Mouse (Mus musculus) MEL (cell line): ENCODE data around the gene Sass6. TPM values are rescaled to one million over a fixed set of nuclear protein-coding genes. Genes with fewer than 3 reads are reported as not detected.

Experiments
- DNase-seq: peaks from one replicate; pipeline ENCODE4 v3.0.0; 2011; ENCODE audit warnings: low read depth, low spot score
- H3K27ac ChIP-seq: 2 replicates; pipeline ENCODE4 v1.5.1; 2012; ENCODE audit warnings: low read depth, mild to moderate bottlenecking, control low read depth, low read length, moderate library complexity; ENCODE audit not compliant: control insufficient read depth
- H3K27me3 ChIP-seq, 2 experiments: fragments of 150-350 bp in 1 of 2; sonication (generic) in 1 of 2; 2 replicates each; pipeline ENCODE4 v1.6.1; 2012; ENCODE audit warnings: low read length in 2 of 2, mild to moderate bottlenecking in 2 of 2, improper control_type of control experiment in 1 of 2, moderate library complexity in 1 of 2; ENCODE audit not compliant: insufficient read depth in 2 of 2, control insufficient read depth in 1 of 2
- H3K36me3 ChIP-seq, 2 experiments: 2 replicates each; pipeline ENCODE4 v1.6.1; 2012 to 2014; ENCODE audit warnings: low read length in 2 of 2, improper control_type of control experiment in 1 of 2, inconsistent platforms in 1 of 2, mild to moderate bottlenecking in 1 of 2; ENCODE audit not compliant: insufficient read depth in 2 of 2, control insufficient read depth in 1 of 2
- H3K4me1 ChIP-seq, 2 experiments: fragments of 150-350 bp in 1 of 2; sonication (generic) in 1 of 2; 2 replicates each; pipeline ENCODE4 v1.6.1; 2012; ENCODE audit warnings: low read length in 2 of 2, improper control_type of control experiment in 1 of 2, mild to moderate bottlenecking in 1 of 2; ENCODE audit not compliant: insufficient read depth in 2 of 2, control insufficient read depth in 1 of 2
- H3K4me3 ChIP-seq, 2 experiments: fragments of 150-350 bp in 1 of 2; sonication (generic) in 1 of 2; 2 replicates each; pipeline ENCODE4 v1.5.1; 2012; ENCODE audit warnings: low read depth in 2 of 2, low read length in 2 of 2, mild to moderate bottlenecking in 2 of 2, moderate library complexity in 2 of 2, control low read depth in 1 of 2, improper control_type of control experiment in 1 of 2; ENCODE audit not compliant: control insufficient read depth in 1 of 2, insufficient read depth in 1 of 2
- H3K79me2 ChIP-seq: 2 replicates; pipeline ENCODE4 v1.6.1; 2012; ENCODE audit warnings: mild to moderate bottlenecking, low read length, moderate library complexity; ENCODE audit not compliant: control insufficient read depth, poor library complexity, insufficient read depth
- H3K9ac ChIP-seq: 2 replicates; pipeline ENCODE4 v1.6.1; 2012; ENCODE audit warnings: low read depth, mild to moderate bottlenecking, control low read depth, low read length, moderate library complexity; ENCODE audit not compliant: control insufficient read depth, poor library complexity, severe bottlenecking
- H3K9me3 ChIP-seq: fragments of 150-350 bp; sonication (generic); replicated peaks from 2 replicates; pipeline ENCODE4 v1.6.1; 2012; ENCODE audit warnings: mild to moderate bottlenecking, low read length, improper control_type of control experiment, moderate library complexity; ENCODE audit not compliant: insufficient read depth
- BHLHE40 ChIP-seq: IDR thresholded peaks from 2 replicates; pipeline ENCODE4 v1.6.1; 2012; ENCODE audit warnings: low read depth, mild to moderate bottlenecking, inconsistent platforms, low read length, improper control_type of control experiment, borderline replicate concordance
- CHD2 ChIP-seq: IDR thresholded peaks from 2 replicates; pipeline ENCODE4 v1.6.1; 2011; ENCODE audit warnings: low read length, improper control_type of control experiment
- CTCF ChIP-seq, 3 experiments: IDR thresholded peaks in 2 of 3; conservative IDR thresholded peaks in 1 of 3; 2 replicates each; pipeline ENCODE4 v1.5.1; 2011 to 2012; ENCODE audit warnings: low read length in 3 of 3, low read depth in 2 of 3, mild to moderate bottlenecking in 2 of 3, improper control_type of control experiment in 1 of 3, inconsistent platforms in 1 of 3, mixed read lengths in 1 of 3, moderate library complexity in 1 of 3; ENCODE audit not compliant: control insufficient read depth in 1 of 3, insufficient read depth in 1 of 3, poor library complexity in 1 of 3, severe bottlenecking in 1 of 3
- EP300 ChIP-seq, 2 experiments: IDR thresholded peaks; 2 replicates each; pipeline ENCODE4 v1.6.1; 2011; ENCODE audit warnings: improper control_type of control experiment in 2 of 2, low read length in 2 of 2, low read depth in 1 of 2, mild to moderate bottlenecking in 1 of 2
- GABPA ChIP-seq: IDR thresholded peaks from 2 replicates; pipeline ENCODE4 v1.6.1; 2012; ENCODE audit warnings: low read depth, mild to moderate bottlenecking, inconsistent platforms, low read length, improper control_type of control experiment, moderate library complexity
- GATA1 ChIP-seq: IDR thresholded peaks from 2 replicates; pipeline ENCODE4 v1.6.1; 2011; ENCODE audit warnings: low read depth, low read length, improper control_type of control experiment
- HCFC1 ChIP-seq: IDR thresholded peaks from 2 replicates; pipeline ENCODE4 v1.6.1; 2012; ENCODE audit warnings: low read depth, mild to moderate bottlenecking, inconsistent platforms, low read length, improper control_type of control experiment, moderate library complexity
- JUND ChIP-seq: IDR thresholded peaks from 2 replicates; pipeline ENCODE4 v1.6.1; 2011; ENCODE audit warnings: low read depth, mild to moderate bottlenecking, improper control_type of control experiment, low read length
- MAFK ChIP-seq: IDR thresholded peaks from 2 replicates; pipeline ENCODE4 v1.6.1; 2011; ENCODE audit warnings: low read depth, mild to moderate bottlenecking, low read length, improper control_type of control experiment, borderline replicate concordance
- MAZ ChIP-seq: IDR thresholded peaks from 2 replicates; pipeline ENCODE4 v1.6.1; 2012; ENCODE audit warnings: low read depth, mild to moderate bottlenecking, inconsistent platforms, low read length, improper control_type of control experiment
- MYC ChIP-seq: IDR thresholded peaks from 2 replicates; pipeline ENCODE4 v1.6.1; 2011; ENCODE audit warnings: low read depth, mild to moderate bottlenecking, low read length, improper control_type of control experiment, moderate library complexity
- NELFE ChIP-seq: IDR thresholded peaks from 2 replicates; pipeline ENCODE4 v1.6.1; 2011; ENCODE audit warnings: low read depth, low read length, improper control_type of control experiment
- NRF1 ChIP-seq: IDR thresholded peaks from 2 replicates; pipeline ENCODE4 v1.6.1; 2014; ENCODE audit warnings: low read depth, mild to moderate bottlenecking, inconsistent platforms, low read length, improper control_type of control experiment, moderate library complexity; ENCODE audit not compliant: poor library complexity, insufficient read depth, severe bottlenecking
- POLR2AphosphoS2 ChIP-seq: IDR thresholded peaks from 2 replicates; pipeline ENCODE4 v1.6.1; 2011; ENCODE audit warnings: low read length, improper control_type of control experiment
- POLR2AphosphoS5 ChIP-seq: IDR thresholded peaks from 2 replicates; pipeline ENCODE4 v1.6.1; 2012; ENCODE audit warnings: low read depth, borderline replicate concordance, mild to moderate bottlenecking, inconsistent platforms, low read length, moderate library complexity, mixed read lengths
- RAD21 ChIP-seq: IDR thresholded peaks from 2 replicates; pipeline ENCODE4 v1.6.1; 2011; ENCODE audit warnings: mild to moderate bottlenecking, low read depth, low read length, improper control_type of control experiment
- SMC3 ChIP-seq: IDR thresholded peaks from 2 replicates; pipeline ENCODE4 v1.6.1; 2011; ENCODE audit warnings: low read depth, low read length, improper control_type of control experiment
- TAL1 ChIP-seq: IDR thresholded peaks from 2 replicates; pipeline ENCODE4 v1.6.1; 2012; ENCODE audit warnings: mild to moderate bottlenecking, inconsistent platforms, low read length, moderate library complexity, mixed read lengths
- TBP ChIP-seq: IDR thresholded peaks from 2 replicates; pipeline ENCODE4 v1.8.0; 2011; ENCODE audit warnings: low read depth, low read length, improper control_type of control experiment
- TCF12 ChIP-seq: IDR thresholded peaks from 2 replicates; pipeline ENCODE4 v1.6.1; 2014; ENCODE audit warnings: low read depth, mild to moderate bottlenecking, inconsistent platforms, low read length, improper control_type of control experiment, moderate library complexity
- UBTF ChIP-seq: IDR thresholded peaks from 2 replicates; pipeline ENCODE4 v1.6.1; 2012; ENCODE audit warnings: low read depth, mild to moderate bottlenecking, inconsistent platforms, low read length, improper control_type of control experiment, moderate library complexity, borderline replicate concordance; ENCODE audit not compliant: insufficient read depth
- USF1 ChIP-seq: IDR thresholded peaks from 2 replicates; pipeline ENCODE4 v1.6.1; 2014; ENCODE audit warnings: low read depth, mild to moderate bottlenecking, inconsistent platforms, low read length, improper control_type of control experiment, moderate library complexity
- ZC3H11A ChIP-seq: IDR thresholded peaks from 2 replicates; pipeline ENCODE4 v1.6.1; 2012; ENCODE audit warnings: low read depth, mild to moderate bottlenecking, inconsistent platforms, low read length, improper control_type of control experiment
- ZKSCAN1 ChIP-seq: IDR thresholded peaks from 2 replicates; pipeline ENCODE4 v1.6.1; 2012; ENCODE audit warnings: low read depth, mild to moderate bottlenecking, inconsistent platforms, low read length, improper control_type of control experiment, moderate library complexity
- ZMIZ1 ChIP-seq: IDR thresholded peaks from 2 replicates; pipeline ENCODE4 v1.6.1; 2012; ENCODE audit warnings: low read depth, mild to moderate bottlenecking, inconsistent platforms, low read length, improper control_type of control experiment, moderate library complexity
- ZNF384 ChIP-seq: IDR thresholded peaks from 2 replicates; pipeline ENCODE4 v1.6.1; 2012; ENCODE audit warnings: low read depth, mild to moderate bottlenecking, inconsistent platforms, low read length, improper control_type of control experiment
- polyA plus RNA-seq, 2 experiments: library from polyadenylated mRNA; stranded (reverse) in 1 of 2; unstranded in 1 of 2; fragments of >175 nt in 1 of 2; fragments of >200 nt in 1 of 2; gene quantifications; 2 replicates each; pipeline versions ENCODE4 v1.2.1 to v1.2.4; 2012; ENCODE audit warnings: low replicate concordance in 2 of 2, low read depth in 1 of 2; ENCODE audit not compliant: insufficient read length in 2 of 2, insufficient read depth in 1 of 2, missing spikeins in 1 of 2
- total RNA-seq: library from RNA; depleted of rRNA; stranded (reverse); fragments of 300-350 nt; gene quantifications from 2 replicates; pipeline ENCODE4 v1.2.3, GENCODE M21; 2012

Gene Sass6
- total and polyA plus RNA-seq, 3 experiments = 8.5 to 15.4 TPM; not detected in 1

- no peak for DNase-seq
- TF ChIP-seq RAD21 (no peak), NELFE (no peak)
- TF ChIP-seq, all 39 proteins: peak for 0
- Histone ChIP-seq H3K9ac (peak overlapping the region; percentile 28; the same call in 1 of the 2 replicates), H3K4me1 (peaks cover 0 to 11% of the 10 kb centered on the region in 2 experiments; a peak in 2 of 4 replicates), H3K79me2 (no peaks in the 10 kb centered on the region), H3K36me3 (peaks cover 0 to 9% of the 10 kb centered on the region in 2 experiments; a peak in 2 of 4 replicates), H3K27ac (0 out of 2 replicates have a peak overlapping the region, but pooled peaks have one; percentile 2), H3K9me3 (no peaks in the 10 kb centered on the region), H3K27me3 (no peaks in the 10 kb centered on the region), H3K4me3 (peak overlapping the region; percentile 30 to 40)
Observed at GRCm38 (mm10) chr3:116563095-116563492, 31.7 kb upstream of the Sass6 start.

- TF ChIP-seq MAFK (no peak), ZMIZ1 (no peak), MYC (no peak), MAZ (no peak), GATA1 (no peak), TBP (no peak), ZNF384 (no peak), UBTF (no peak), POLR2AphosphoS5 (no peak), CHD2 (no peak)
- TF ChIP-seq, all 39 proteins: peak for 0
- H3K27me3 ChIP-seq = no peaks in the 10 kb centered on the region
- H3K9ac ChIP-seq = no peak overlapping the region
- H3K36me3 ChIP-seq = peaks cover 0 to 3% of the 10 kb centered on the region in 2 experiments; a peak in 1 of 4 replicates
- no peaks in the 10 kb centered on the region for H3K79me2 ChIP-seq
- H3K9me3 ChIP-seq = no peaks in the 10 kb centered on the region
- DNase-seq = no peak
- peaks cover 0 to 5% of the 10 kb centered on the region in 2 experiments; a peak in 1 of 4 replicates for H3K4me1 ChIP-seq
- no peak overlapping the region for H3K4me3 ChIP-seq
- H3K27ac ChIP-seq = no peak overlapping the region
Observed at GRCm38 (mm10) chr3:116570628-116571027, 24.2 kb upstream of the Sass6 start.

GRCm38 (mm10) chr3:116577286-116577685, 17.5 kb upstream of the Sass6 start:
- Histone ChIP-seq H3K9me3 (no peaks in the 10 kb centered on the region), H3K4me3 (no peak overlapping the region), H3K27ac (no peak overlapping the region), H3K4me1 (no peaks in the 10 kb centered on the region), H3K27me3 (no peaks in the 10 kb centered on the region), H3K9ac (no peak overlapping the region), H3K36me3 (peaks cover 0 to 8% of the 10 kb centered on the region in 2 experiments; a peak in 2 of 4 replicates), H3K79me2 (no peaks in the 10 kb centered on the region)
- peak; percentile 44 for TF ChIP-seq RAD21
- TF ChIP-seq HCFC1 = no peak
- no peak for TF ChIP-seq USF1
- TF ChIP-seq JUND = no peak
- no peak for TF ChIP-seq EP300 (IDR thresholded peaks at IDR 0.05; ENCODE audit: low read depth in 1 of 2, low read length in 2 of 2)
- no peak for TF ChIP-seq BHLHE40
- TF ChIP-seq ZC3H11A = peak; percentile 35
- no peak for TF ChIP-seq ZKSCAN1
- TF ChIP-seq GABPA = no peak
- TF ChIP-seq CTCF (IDR thresholded peaks at IDR 0.05 in 2 of 3, conservative IDR thresholded peaks at IDR 0.05 in 1 of 3; ENCODE audit: control insufficient read depth in 1 of 3, insufficient read depth in 1 of 3, low read depth in 2 of 3, low read length in 3 of 3, poor library complexity in 1 of 3, severe bottlenecking in 1 of 3) = peak in 2 of 3 experiments; percentile 53 to 56; a peak in 4 of 6 replicates
- no peak for TF ChIP-seq TAL1
- TF ChIP-seq TCF12 = no peak
- TF ChIP-seq NRF1 = no peak
- TF ChIP-seq ZMIZ1 = no peak
- TF ChIP-seq POLR2AphosphoS2 = no peak
- TF ChIP-seq SMC3 = peak; percentile 60
- no peak for DNase-seq
